Mouse (Mus musculus) regulatory T cell (primary cell): ENCODE measurements at regions not wholly inside any gene's neighbourhood (a gene's known extent, or its start where the extent isn't known, plus 50 kb on each side); places are given as distances from the start of the nearest gene placed in this dataset.

ENCODE experiments used
- in situ Hi-C: fragments of 300-600 bp; cut with MboI, MseI; formaldehyde crosslinking; loops from one replicate; pipeline ENCODE4 v1.15.1; 2025; ENCODE audit warnings: high pct_unique_total_duplicates

DNA sequence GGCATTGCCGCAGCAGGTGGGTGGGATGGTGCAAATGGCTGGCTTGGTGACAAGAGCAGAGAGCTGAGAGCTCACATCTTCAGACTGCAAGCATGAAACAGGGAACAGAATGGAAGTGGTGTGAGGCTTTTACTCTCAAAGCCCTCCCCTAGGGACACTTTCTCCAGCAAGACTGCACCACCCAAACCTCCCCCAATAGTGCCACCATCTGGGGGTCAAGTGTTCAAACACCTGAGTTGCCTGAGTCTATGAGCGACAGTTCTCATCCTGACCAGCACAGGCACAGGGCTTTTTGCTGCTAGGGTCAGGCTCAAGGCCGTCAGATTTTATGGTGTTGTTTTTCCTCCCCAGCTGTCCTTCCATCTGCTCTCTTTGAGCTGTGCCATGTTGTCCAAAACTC lies 337.9 kb upstream of the Eif4g2 start:
- in situ Hi-C loops, result no loop called here

DNA sequence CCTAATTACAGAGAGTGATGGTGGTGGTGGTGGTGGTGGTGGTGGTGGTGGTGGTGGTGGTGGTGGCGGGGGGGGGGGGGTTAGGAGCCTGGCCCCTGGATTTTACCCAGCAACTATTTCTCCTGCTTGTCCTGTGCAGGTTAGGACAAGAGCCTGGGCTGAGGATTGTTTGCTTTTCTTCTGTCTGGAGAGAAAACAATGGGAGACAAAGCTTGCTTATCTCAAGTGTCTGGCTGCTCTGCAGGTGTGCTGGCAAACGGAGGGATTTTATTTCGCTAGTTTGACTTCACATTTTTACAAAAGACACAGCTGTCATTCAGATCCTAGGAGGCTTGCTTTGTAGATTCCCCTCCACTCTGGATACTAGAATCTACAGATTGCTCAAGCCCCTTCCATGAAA lies 334.9 kb upstream of the Eif4g2 start:
- in situ Hi-C loops, result no loop called here

DNA sequence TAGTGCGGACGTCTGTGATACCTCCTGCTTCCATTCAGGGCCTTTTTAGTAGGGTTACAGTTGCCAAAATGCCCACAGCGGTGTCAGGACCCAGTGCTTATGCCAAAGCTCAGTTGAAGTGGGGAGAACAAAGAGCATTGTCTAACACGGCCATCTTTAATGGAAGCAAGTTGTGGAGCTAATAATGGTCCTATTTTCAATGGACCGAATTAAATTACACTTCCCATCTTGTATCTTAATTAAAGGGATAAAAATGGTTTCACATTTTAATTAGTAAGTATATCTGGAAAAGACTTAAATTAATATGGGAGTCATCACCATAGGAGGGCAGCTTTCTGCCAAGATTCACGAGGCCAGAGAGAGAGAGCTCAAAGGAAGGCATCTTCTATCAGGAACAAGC lies 333.2 kb upstream of the Eif4g2 start:
- in situ Hi-C loops, result no loop called here

DNA sequence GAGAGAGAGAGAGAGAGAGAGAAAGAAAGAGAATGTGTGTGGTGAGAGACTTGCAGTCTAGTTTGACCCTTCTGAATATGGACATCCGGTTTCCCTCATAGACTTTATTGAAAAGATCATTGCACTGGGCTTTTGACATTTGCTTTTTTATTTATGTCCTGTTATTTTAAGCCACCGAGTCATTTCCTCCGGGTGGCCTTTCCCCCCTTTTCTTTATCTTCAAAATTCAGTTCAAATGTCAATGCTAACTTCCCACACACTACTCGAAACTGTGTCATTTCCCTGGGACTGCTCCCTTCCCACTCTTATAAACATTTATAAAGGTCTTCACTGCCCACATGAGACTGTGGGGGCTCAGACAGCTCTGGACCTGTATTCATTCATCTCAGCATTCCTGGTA lies 330.9 kb upstream of the Eif4g2 start:
- in situ Hi-C loops, result no loop called here

DNA sequence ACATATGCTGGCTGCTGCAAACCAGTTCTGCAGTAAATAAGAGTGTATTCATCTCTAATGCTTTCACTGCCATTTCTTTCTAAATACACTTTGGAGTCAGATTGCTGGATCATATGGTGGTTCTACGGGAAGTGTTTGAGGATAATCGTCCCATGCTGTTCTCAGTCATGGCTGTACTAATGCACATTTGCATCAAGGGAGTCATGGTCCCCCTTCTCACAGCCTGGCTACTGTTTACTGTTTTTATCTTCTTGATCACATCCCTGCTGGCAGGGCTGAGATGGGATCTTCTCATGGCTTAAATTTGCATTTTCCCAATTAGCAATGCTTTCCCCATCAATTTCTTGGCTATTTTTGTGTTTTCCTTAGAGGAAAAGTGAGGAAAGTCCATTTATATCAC lies 330.1 kb upstream of the Eif4g2 start:
- in situ Hi-C loops, result no loop called here

DNA sequence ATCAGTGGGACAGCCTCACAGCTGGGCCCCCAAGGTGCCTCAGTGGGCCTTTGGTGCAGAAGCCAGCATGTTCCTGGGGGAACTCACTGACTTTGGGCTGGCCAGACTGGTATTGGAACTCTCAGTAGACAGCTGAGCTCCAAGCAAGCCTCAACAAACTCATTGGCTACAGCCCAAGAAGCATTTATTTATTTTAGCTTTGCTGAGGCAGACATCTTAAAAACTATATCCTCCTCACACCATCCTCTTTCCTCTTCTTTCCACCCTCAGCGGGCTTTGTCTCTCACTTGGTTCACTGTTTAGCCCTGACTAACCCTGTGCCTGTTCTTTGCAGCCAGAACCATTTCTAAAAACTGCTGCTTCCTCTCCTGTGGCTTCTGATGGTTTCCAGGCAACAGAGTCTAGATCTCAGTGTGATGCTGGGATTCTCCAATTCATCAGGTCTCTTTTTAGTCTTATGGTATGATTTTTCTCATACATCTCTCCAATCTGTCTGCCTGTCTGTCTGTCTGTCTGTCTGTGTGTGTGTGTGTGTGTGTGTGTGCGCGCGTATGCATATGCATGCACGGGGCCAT lies 328.6 kb upstream of the Eif4g2 start:
- in situ Hi-C loops, result no loop called here

DNA sequence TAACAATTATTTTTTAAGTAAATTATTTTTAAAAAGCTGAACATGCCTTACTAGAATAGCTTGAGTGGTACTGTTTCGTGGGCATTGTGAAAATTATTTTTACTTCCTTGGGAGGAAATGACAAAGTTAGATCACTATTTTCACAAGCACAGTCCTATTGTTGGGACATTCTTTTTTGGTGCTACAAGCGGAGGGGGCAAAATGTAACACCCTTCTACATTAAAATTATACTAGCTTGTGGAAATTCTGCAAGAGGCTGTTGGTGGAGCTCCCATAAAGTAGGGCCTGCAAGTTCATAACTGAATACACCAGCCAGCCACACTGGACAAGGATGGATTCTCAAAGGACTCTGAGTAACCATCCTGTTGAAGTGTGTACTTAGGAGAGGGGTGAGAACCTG lies 313.1 kb upstream of the Eif4g2 start:
- in situ Hi-C loops, result no loop called here

DNA sequence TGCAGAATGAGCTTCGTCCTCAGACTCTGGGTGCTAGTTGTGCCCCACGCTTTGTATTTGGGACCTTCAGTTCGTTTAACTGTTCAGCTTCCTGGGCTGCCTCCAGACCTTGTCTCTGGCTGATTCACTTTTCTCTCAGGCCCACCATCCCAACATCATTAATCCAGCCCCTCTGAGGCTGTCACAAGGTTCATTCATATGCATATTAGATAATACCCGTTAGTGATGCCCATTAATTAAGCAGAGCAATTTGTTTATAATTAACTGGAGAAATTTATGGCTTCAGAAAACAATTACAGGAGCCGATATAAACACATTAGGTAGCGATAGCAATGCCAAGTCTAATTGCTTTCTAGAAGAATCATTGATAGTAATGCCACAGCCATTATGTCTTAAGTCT lies 312.3 kb upstream of the Eif4g2 start:
- in situ Hi-C loops, result no loop called here

DNA sequence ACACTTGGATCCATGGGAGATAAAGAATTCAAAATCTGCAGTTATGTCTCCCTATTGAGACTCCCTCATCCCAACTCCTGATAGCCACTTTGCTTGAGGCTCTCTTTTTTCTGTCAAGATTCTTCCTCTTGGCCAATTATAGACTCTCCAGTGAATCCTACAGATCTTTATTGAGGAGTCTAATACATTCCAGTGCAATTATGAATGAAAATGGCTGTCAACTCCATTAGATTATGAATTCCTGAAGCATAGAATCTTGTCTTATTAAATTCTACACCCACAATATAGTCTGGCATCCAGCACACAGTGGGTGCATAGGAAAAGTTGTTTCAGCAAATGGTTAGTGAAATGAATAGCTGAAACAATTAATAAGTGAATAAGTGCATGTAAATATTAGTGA lies 311.0 kb upstream of the Eif4g2 start:
- in situ Hi-C loops, result no loop called here

DNA sequence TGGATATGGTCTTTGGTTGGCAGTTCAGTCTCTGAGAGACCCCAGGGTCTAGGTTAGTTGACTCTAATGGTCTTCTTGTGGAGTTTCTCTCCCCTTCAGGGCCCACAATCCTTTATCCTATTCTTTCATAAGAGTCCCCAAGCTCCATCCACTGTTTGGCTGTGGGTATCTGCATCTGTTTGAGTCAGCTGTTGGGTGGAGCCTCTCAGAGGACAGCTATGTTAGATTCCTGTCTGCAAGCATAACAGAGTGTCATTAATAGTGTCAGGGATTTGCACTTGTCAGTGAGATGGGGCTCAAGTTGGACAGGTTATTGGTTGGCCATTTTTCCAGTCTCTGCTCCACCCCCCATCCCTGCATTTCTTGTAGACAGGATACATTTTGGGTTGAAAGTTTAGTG lies 306.9 kb upstream of the Eif4g2 start:
- in situ Hi-C loops, result no loop called here

DNA sequence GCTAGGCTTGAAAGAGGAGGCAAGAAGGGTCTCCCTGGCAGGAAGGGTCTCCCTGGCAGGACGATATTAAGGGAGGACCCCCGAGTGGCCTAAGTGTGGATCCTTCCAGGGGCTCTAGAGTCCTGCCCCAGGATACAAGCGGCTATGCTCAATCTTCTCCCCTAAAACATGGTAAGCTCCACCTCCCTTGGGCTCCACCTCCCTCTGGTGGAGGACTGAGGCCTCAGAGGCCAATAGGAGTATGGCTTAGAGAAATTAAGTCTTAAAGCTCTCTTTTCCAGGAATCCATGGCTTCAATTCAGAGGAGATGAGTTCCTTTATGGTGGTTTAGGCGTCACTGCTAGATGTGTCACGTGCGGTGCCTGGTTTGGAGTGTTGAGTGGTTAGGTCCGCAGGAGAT lies 291.7 kb upstream of the Eif4g2 start:
- in situ Hi-C loops, result no loop called here

DNA sequence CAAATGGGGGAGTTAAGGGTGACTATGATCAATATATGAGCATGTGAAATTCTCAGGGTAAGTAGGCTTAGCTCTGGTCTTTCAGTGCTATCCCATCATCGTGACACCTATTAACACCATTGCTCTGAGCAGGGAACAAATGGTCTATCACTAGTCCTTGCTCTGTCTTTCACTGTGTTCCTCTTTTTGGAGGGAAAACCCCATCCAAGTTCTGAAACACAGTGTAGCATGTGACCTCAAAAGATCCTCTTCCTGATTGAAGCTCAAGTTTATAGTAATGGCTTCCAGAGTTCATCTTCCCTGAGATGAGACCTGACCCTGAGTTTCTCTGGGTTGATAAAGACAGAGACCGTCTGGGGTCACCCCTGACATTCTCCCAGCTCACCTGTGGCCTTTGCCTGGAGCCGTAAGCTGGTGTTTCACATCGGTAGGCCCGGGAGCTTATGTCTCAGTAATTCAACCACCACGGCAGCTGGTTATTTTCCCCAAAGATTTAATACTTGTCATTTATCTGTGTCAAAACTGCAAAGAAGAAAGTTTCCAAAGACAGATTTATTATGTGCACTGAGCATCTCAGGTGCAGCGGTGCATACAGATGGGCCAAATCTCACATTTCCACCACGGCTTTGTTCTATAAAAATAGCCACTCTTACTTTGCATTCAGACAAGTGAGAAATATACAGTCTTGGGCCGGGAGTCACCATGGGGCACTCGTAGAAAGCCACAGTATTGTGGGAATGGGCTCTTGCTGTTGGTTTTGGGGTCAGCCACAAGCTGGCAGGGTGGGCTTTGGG lies 290.7 kb upstream of the Eif4g2 start:
- in situ Hi-C loops, result no loop called here

DNA sequence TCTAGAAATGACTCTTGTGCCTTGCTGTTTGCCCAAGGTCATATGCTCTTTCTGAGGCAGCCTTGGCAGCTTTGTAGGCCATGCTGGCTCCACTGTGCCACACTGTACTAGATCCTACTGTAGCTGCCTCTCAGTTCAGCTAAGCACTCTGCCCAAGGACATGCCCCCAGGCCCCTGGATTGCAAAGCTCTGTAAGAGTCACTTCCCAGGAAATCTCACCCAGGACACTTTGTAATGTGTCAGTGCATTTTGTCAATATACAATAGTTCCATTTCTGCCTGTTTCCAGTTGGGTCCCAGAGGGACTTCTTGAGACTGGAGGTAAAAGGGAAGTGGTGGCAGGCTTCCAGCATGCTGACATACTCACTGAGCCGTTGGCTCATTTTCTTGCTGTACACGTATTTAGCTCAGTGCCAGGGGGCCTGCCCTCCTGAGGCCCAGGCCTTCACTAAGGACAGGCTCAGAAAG lies 287.6 kb upstream of the Eif4g2 start:
- in situ Hi-C loops, result no loop called here

DNA sequence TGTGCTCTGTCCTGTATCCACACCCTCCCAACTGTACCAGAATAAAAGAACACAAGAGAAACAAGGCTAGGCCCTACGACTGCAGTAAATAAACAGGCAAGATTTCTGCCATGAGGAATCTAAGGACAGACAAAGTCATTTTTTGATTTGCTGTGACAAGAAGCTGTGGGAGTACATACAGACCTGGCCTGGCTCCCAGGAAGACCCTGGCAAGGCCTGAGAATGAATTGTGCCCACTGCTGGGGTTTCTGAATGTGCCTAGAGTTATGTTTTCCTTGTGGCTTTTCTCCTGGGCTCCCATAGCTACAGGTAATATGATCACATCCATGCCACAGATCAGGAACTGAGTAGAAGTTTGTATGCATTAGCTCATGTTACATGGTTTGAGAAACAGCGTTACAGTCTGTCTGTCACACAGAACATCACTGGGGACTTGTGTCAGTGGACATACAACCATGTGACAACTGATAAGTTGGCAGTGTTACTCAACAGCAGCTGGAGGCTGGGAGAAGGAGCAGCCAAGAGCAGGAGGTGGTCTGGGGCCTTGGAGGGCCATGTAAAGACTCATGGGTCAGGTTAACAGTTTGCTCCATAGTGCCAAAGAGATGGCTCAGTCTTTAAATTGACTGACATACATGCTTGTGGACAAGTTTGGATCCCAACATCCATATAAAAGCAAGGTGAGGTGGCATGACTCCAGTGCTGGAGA lies 285.6 kb upstream of the Eif4g2 start:
- in situ Hi-C loops, result no loop called here

DNA sequence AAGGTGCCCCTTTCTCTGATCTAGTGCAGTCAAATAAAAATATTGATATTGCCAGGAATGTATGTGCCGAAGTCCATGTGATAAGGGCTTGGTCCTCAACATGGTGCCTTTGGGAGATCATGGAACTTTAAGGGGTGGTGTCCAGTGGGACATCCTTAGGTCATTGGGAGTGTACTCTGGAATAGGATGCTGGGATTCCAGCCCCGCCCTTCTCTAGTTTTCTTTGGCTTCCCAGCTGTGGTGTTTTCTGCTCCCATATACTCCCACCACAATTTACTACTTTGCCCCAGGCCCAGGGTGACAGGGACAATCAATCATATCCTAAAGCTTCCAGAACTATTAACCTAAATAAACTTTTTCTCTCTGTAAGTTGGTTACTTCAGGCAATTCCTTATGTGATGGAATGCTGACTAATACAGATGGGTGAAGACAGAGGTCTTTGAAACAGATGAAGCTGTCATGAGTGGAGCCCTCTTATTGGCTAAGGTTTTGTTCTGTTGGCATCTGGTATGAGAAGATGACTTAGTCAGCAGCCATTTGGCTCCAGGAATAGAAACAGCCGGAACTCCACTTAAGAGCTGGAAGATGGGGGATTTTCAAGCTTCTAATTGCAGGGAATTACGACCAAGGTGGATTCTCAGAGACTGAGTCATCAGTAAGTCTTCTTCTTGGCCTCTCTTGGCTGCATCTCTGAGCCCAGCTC lies 284.3 kb upstream of the Eif4g2 start:
- in situ Hi-C loops, result no loop called here

DNA sequence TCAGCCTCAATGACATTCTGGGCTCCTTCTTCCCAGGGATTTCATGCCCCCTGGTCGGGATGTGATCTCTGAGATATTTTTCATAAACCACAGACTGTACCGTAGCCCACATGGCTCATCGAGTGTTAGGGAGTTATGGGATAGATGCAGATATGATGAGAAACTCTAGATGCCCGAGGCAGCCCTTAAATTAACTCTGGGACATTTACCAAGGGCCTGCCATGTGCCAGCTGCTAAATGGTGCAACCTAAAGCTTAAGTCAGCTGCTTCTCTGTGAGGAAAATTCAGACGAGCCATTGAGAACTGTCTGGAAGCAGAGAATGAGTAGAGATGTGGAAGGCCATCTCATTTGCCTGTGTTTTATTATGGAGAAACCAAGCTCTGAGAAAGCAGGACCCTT lies 282.6 kb upstream of the Eif4g2 start:
- in situ Hi-C loops, result no loop called here

DNA sequence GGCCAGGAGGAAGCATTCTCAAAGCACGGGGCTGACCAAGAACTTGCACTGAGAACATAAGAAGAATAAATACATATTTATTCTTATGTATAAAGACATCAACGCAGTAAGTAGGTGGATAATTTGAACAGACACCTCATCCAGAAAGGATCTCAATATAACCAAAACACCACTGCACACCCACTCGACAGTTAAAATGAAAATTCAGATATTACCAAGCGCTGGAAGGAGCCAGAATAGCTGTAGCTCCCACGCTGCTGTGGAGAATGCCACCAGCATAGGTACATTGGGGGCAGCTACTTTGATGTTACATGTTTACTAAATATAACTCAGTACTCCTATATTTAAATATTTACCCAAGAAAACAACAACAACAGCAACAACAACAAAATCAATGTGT lies 280.4 kb upstream of the Eif4g2 start:
- in situ Hi-C loops, result no loop called here

DNA sequence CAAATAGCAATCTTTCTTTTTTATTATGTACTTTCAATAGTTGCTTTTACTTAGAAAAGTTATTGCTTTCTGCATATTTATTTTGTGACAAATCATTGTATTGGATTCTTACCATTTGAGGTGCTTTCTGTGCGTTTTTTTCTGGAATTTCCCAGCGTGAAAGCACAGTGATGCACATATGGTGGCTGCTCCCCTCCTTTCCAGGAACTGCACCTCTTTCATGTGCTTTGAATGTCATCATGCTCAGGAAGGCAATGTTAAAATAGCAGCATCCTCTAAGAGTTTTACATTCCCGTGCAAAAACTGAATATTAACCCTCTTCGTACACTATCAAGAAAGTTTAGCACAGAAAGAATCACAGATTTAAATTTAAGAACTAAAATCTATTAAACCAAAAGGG lies 279.8 kb upstream of the Eif4g2 start:
- in situ Hi-C loops, result no loop called here

DNA sequence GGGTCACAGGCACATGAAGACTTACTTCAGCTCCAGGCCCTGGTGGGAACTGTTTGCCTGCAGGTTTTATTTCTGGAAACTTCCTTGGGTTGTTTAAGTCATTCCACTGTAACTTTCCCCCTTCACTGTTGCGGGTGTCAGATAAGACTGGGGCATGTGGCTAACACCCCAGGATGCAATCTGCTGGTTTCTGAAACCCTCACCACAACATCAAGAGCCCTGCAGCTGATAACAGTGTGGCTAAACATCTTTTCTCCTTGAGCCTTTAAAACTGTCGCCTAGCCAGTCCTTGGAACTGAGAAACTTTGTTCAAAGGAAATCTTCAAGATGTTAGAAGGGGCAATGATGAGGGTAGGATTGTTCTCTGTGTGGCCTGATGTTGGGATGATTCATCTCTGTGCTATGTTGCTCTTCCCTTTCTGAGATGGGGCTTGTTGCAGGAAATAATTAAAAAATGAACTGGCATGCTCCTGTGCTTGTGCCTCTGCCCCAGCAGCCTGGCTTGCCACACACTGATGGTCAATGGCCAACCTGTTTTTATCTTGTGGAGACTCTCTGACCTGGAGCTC lies 272.3 kb upstream of the Eif4g2 start:
- in situ Hi-C loops, result no loop called here

DNA sequence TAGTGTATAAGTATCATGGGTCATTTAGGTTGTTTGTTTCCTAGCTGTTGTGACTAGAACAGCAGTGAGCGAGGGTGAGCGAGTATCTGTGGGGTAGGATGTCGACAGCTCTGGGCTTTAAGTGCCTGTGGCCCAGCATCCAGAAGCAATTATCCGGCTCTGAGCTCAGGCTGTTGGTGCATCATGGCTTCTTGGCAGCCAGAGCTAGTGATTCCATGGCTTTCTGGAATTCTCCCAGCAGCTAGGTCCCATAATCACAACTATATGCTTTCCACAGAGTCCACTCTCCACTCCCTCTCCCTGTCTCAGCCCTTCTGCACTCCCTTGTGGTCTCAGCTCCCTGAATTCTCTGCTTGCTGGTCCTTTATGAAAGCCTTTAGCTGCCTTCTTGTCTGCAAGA lies 271.2 kb upstream of the Eif4g2 start:
- in situ Hi-C loops, result no loop called here

DNA sequence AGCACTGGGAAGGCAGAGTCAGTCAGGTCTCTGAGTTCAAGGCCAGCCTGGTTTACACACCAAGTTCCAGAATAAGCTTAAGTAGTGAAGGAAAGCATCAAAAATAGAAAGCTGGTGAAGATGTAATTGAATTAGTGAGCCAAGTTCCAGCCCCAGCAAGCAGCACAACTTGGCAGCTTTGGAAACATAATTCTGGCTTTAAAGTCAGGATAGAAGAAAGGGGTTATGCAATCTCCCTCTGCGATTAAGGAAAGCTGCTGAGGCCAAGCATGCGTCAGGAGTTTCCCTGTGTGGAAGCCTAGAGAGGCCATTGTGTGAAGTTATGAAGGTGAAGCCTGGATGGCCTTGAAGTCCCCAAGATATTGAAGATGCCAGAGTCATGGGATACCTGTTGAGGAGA lies 269.3 kb upstream of the Eif4g2 start:
- in situ Hi-C loops, result no loop called here

DNA sequence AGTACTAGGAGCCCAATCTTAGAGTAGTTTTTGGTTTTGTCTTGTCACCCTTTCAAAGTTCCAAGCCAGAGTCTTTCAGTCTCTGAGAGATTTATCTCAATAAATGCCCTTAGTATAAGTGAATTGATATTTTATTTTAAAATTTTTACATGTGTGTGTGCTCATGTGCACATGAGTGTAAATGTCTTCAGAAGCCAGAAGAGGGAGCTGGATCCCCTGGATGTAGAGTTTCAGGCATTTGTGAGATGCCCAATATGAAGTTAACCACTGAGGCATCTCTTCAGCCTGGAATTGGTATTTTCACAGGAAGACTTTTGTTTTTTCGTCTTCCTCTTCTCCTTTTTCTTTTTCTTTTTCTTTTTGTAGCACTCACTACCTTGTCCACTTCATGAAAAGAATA lies 262.3 kb upstream of the Eif4g2 start:
- in situ Hi-C loops, result no loop called here
